Mouse (Mus musculus): ENCODE data around the gene Ntm. TPM values are rescaled to one million over a fixed set of nuclear protein-coding genes. Genes with fewer than 3 reads are reported as not detected.

Gene Ntm
- total RNA-seq, 2 experiments from 2014 or later, result 132 to 134 TPM

GRCm38 (mm10) chr9:29371341-29371740 is 591.6 kb downstream of the Ntm start:
- no peak for DNase-seq (ENCODE audit: extremely low spot score in 1 of 2, low spot score in 1 of 2)

- DNase-seq (ENCODE audit: extremely low spot score in 1 of 2, low spot score in 1 of 2), result no peak
Measured at GRCm38 (mm10) chr9:29369621-29370020, 593.3 kb downstream of the Ntm start.

- DNase-seq (ENCODE audit: extremely low spot score in 1 of 2, low spot score in 1 of 2), result no peak
Measured at GRCm38 (mm10) chr9:29368291-29368690, 594.6 kb downstream of the Ntm start.

- DNase-seq (ENCODE audit: extremely low spot score in 1 of 2, low spot score in 1 of 2), result no peak
Measured at GRCm38 (mm10) chr9:29357796-29358195, 605.1 kb downstream of the Ntm start.

- DNase-seq (ENCODE audit: extremely low spot score in 1 of 2, low spot score in 1 of 2), result no peak
Measured at GRCm38 (mm10) chr9:29342303-29342702, 620.6 kb downstream of the Ntm start.

- no peak for DNase-seq (ENCODE audit: extremely low spot score in 1 of 2, low spot score in 1 of 2)
Measured at GRCm38 (mm10) chr9:29341292-29341691, 621.6 kb downstream of the Ntm start.

- DNase-seq (ENCODE audit: extremely low spot score in 1 of 2, low spot score in 1 of 2), result no peak
Measured at GRCm38 (mm10) chr9:29335671-29336070, 627.3 kb downstream of the Ntm start.

- DNase-seq (ENCODE audit: extremely low spot score in 1 of 2, low spot score in 1 of 2), result no peak
Measured at GRCm38 (mm10) chr9:29332296-29333090, 630.4 kb downstream of the Ntm start.

GRCm38 (mm10) chr9:29330486-29330885 is 632.5 kb downstream of the Ntm start:
- DNase-seq (ENCODE audit: extremely low spot score in 1 of 2, low spot score in 1 of 2), result no peak

- DNase-seq (ENCODE audit: extremely low spot score in 1 of 2, low spot score in 1 of 2), result no peak
Measured at GRCm38 (mm10) chr9:29326283-29326682, 636.7 kb downstream of the Ntm start.

- DNase-seq (ENCODE audit: extremely low spot score in 1 of 2, low spot score in 1 of 2), result no peak
Measured at GRCm38 (mm10) chr9:29325137-29325536, 637.8 kb downstream of the Ntm start.

GRCm38 (mm10) chr9:29319197-29319596 is 643.7 kb downstream of the Ntm start:
- DNase-seq (ENCODE audit: extremely low spot score in 1 of 2, low spot score in 1 of 2), result no peak

GRCm38 (mm10) chr9:29318676-29319162 is 644.2 kb downstream of the Ntm start:
- no peak for DNase-seq (ENCODE audit: extremely low spot score in 1 of 2, low spot score in 1 of 2)

- DNase-seq (ENCODE audit: extremely low spot score in 1 of 2, low spot score in 1 of 2), result no peak
Measured at GRCm38 (mm10) chr9:29317623-29318022, 645.3 kb downstream of the Ntm start.

GRCm38 (mm10) chr9:29315842-29316241 is 647.1 kb downstream of the Ntm start:
- DNase-seq (ENCODE audit: extremely low spot score in 1 of 2, low spot score in 1 of 2), result no peak

GRCm38 (mm10) chr9:29306961-29307360 is 656.0 kb downstream of the Ntm start:
- DNase-seq (ENCODE audit: extremely low spot score in 1 of 2, low spot score in 1 of 2), result no peak

- DNase-seq (ENCODE audit: extremely low spot score in 1 of 2, low spot score in 1 of 2), result no peak
Measured at GRCm38 (mm10) chr9:29298340-29298739, 664.6 kb downstream of the Ntm start.

- DNase-seq (ENCODE audit: extremely low spot score in 1 of 2, low spot score in 1 of 2), result no peak
Measured at GRCm38 (mm10) chr9:29296752-29297151, 666.2 kb downstream of the Ntm start.

- DNase-seq (ENCODE audit: extremely low spot score in 1 of 2, low spot score in 1 of 2), result no peak
Measured at GRCm38 (mm10) chr9:29288003-29288704, 674.8 kb downstream of the Ntm start.

GRCm38 (mm10) chr9:29285144-29285543 is 677.8 kb downstream of the Ntm start:
- DNase-seq (ENCODE audit: extremely low spot score in 1 of 2, low spot score in 1 of 2), result no peak

GRCm38 (mm10) chr9:29272861-29273260 is 690.1 kb downstream of the Ntm start:
- no peak for DNase-seq (ENCODE audit: extremely low spot score in 1 of 2, low spot score in 1 of 2)

- no peak for DNase-seq (ENCODE audit: extremely low spot score in 1 of 2, low spot score in 1 of 2)
Measured at GRCm38 (mm10) chr9:29269988-29270387, 693.0 kb downstream of the Ntm start.
